In genomic region chr12:87331053-87331456, GRCm38 (mm10) we compare ENCODE assay signal across 10 mouse cellular contexts. TPM values are rescaled to one million over a fixed set of nuclear protein-coding genes. Genes with fewer than 3 reads are reported as not detected.
A peak's percentile ranks its signal among the peaks of the same experiment; 100 is the strongest.
DNase-seq lines count a peak whose midpoint lies in the region; ATAC-seq lines count a peak whose summit lies in the region.
"Had no signal": no experiment of that assay in that cellular context is flagged by ENCODE, and none has a peak within 500 bp of the region (broad histone marks: within the 10 kb centered on the region; RNA-seq: fewer than 3 reads in every experiment).

No protein-coding gene starts in this region.

- no peak overlapping the region for H3K4me3 ChIP-seq in liver, embryonic 15.5 days (replicated peaks)
- H3K4me3 ChIP-seq: liver, embryonic 12.5 days had no signal

- no peak overlapping the region for H3K9ac ChIP-seq in liver, embryonic 15.5 days
- H3K9ac ChIP-seq: liver, embryonic 12.5 days had no signal

- no peak for ATAC-seq in liver, embryonic 15.5 days (ENCODE audit: insufficient read depth)
- ATAC-seq in frontal cortex, adult (ENCODE audit: low TSS enrichment), result no peak
- ATAC-seq: liver, embryonic 12.5 days had no signal

- H3K27me3 ChIP-seq in liver, embryonic 15.5 days, result no peaks in the 10 kb centered on the region
- H3K27me3 ChIP-seq: liver, embryonic 12.5 days had no signal

- 0 out of 2 replicates have a peak overlapping the region, but pooled peaks have one; percentile 6 for H3K27ac ChIP-seq in liver, embryonic 15.5 days (replicated peaks)
- H3K27ac ChIP-seq: liver, embryonic 12.5 days had no signal

- 0 out of 2 replicates have a peak, but pooled peaks cover 5% of the 10 kb centered on the region for H3K36me3 ChIP-seq in liver, embryonic 15.5 days (replicated peaks)

- peaks cover 6% of the 10 kb centered on the region; the same call in 1 of the 2 replicates for H3K4me1 ChIP-seq in liver, embryonic 15.5 days (replicated peaks)

- DNase-seq in embryo, embryonic 10 days (ENCODE audit: low spot score), result peak; percentile 21
- no peak for DNase-seq in embryo, embryonic 9.5 days (ENCODE audit: extremely low spot score)
- no peak for DNase-seq in liver
- peak; percentile 18 for DNase-seq in kidney, adult 9 months
- peak; percentile 63 for DNase-seq in retina, postnatal 1 day
- DNase-seq in gastrocnemius, adult 8-10 months (ENCODE audit: low spot score in 2 of 2), result no peak

- WGBS in liver, embryonic 15.5 days (ENCODE audit: insufficient replicate concordance), result 58% methylated on average over 6 of the region's 6 CpGs

- no peaks in the 10 kb centered on the region for H3K9me3 ChIP-seq in liver, embryonic 15.5 days (replicated peaks)
- H3K9me3 ChIP-seq: liver, embryonic 12.5 days had no signal

- H3K4me2 ChIP-seq in liver, embryonic 15.5 days, result no peak overlapping the region
- H3K4me2 ChIP-seq: liver, embryonic 12.5 days had no signal

RNA-seq across cellular contexts. Expression of gene Ism2, which starts 31.6 kb away (rescaled TPM):
- polyA plus RNA-seq in liver, embryonic 15.5 days (2015; fragmentation: Nextera tagmentation; extraction: Ambion mirVana), result 0.15 and 0.23 TPM in 2 replicates
- total RNA-seq in gastrocnemius, adult 8-10 months (2022), result not detected
- total RNA-seq: megakaryocyte-erythroid progenitor cell, adult 5-6 weeks had no signal

RNA-seq across cellular contexts. Expression of gene Sptlc2, which starts 57.1 kb away (rescaled TPM):
- polyA plus RNA-seq in liver, embryonic 15.5 days (2015; fragmentation: Nextera tagmentation; extraction: Ambion mirVana), result 25.9 and 28.6 TPM in 2 replicates
- total RNA-seq in gastrocnemius, adult 8-10 months (2022), result 1 to 10 TPM; 4.7 to 5.6 (median 5.3) TPM

Comparison
In these comparisons a context has a peak if more than half of its experiments do, and no peak if none do; other contexts are left out.
1. DNase-seq: peak in embryo, embryonic 10 days (single experiment), kidney, adult 9 months (single experiment) and retina, postnatal 1 day (single experiment); none in embryo, embryonic 9.5 days (single experiment), liver (single experiment) and gastrocnemius, adult 8-10 months (0 of 2).